Mouse (Mus musculus): ENCODE results near the gene Gm49321. TPM values are rescaled to one million over a fixed set of nuclear protein-coding genes. Genes with fewer than 3 reads are reported as not detected.

Gene Gm49321
- polyA plus RNA-seq, 1 experiment from 2014 or later, result 24.9 TPM

Other genes with a start within 250 kb of the Gm49321 start
- 74.5 and 89.2 TPM in 2 replicates for gene Hif1a, start 36.3 kb upstream of the Gm49321 start, polyA plus RNA-seq (2015; fragmentation: Nextera tagmentation; extraction: Ambion mirVana)
- gene Snapc1, start 26.8 kb downstream of the Gm49321 start, polyA plus RNA-seq (2015; fragmentation: Nextera tagmentation; extraction: Ambion mirVana), result 42.4 and 43.9 TPM in 2 replicates
- 80.6 and 81.0 TPM in 2 replicates for gene Syt16, start 60.0 kb downstream of the Gm49321 start, polyA plus RNA-seq (2015; fragmentation: Nextera tagmentation; extraction: Ambion mirVana)

Data from forebrain, embryonic 16.5 days (tissue).